Mouse (Mus musculus): ENCODE measurements at regions not wholly inside any gene's neighbourhood (a gene's known extent, or its start where the extent isn't known, plus 50 kb on each side); places are given as distances from the start of the nearest gene placed in this dataset.

GRCm38 (mm10) chr12:22802011-22802410 is 978.1 kb downstream of the Gm10330 start:
- peak; percentile 37 for DNase-seq (ENCODE audit: low spot score)

Measured in testis, postnatal 10 days (tissue).